24 mouse cellular contexts compared by ENCODE assay signal in the genomic region with DNA sequence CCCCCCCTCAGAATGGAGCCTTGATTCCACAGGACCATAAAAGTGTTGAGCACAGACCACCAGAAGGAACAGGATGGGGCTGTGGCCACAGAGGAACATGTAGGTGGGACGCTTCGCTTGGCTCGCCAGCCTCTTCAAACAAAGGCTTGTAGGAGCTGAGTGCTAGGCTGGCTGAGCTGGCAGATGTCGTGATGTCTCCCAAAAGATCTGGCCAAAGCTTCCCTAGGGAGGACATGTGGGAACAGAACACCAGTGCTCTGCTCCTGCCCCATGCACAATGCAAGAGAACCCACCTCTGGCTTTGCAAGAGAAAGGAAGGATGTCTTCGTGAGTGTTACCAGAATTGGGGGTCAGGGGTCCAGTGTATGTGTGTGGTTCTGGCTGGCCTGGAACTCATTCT. TPM values are rescaled to one million over a fixed set of nuclear protein-coding genes. Genes with fewer than 3 reads are reported as not detected.
"Had no signal": no experiment of that assay in that cellular context is flagged by ENCODE, and none has a peak within 500 bp of the region (broad histone marks: within the 10 kb centered on the region; RNA-seq: fewer than 3 reads in every experiment).

No protein-coding gene starts in this region.

- H3K9me3 ChIP-seq: limb, embryonic 10.5 days; limb, embryonic 12.5 days; limb, embryonic 13.5 days; limb, embryonic 15.5 days; liver, embryonic 12.5 days; liver, embryonic 13.5 days; liver, embryonic 15.5 days; lung, embryonic 15.5 days; midbrain, embryonic 12.5 days; midbrain, embryonic 13.5 days; midbrain, embryonic 15.5 days; neural tube, embryonic 12.5 days had no signal

- ATAC-seq: liver, embryonic 12.5 days; liver, postnatal 0 days; midbrain, embryonic 13.5 days; midbrain, embryonic 15.5 days; midbrain, embryonic 16.5 days had no signal

- H3K27ac ChIP-seq: left cerebral cortex, adult 2 months; limb, embryonic 10.5 days; limb, embryonic 12.5 days; limb, embryonic 13.5 days; limb, embryonic 15.5 days; liver, embryonic 12.5 days; liver, embryonic 13.5 days; liver, embryonic 14.5 days; liver, embryonic 15.5 days; lung, embryonic 15.5 days; macrophage; midbrain, embryonic 12.5 days; midbrain, embryonic 13.5 days; midbrain, embryonic 15.5 days; neural tube, embryonic 12.5 days had no signal

- H3K4me1 ChIP-seq: liver, embryonic 13.5 days; neural tube, embryonic 12.5 days had no signal

- H3K36me3 ChIP-seq: limb, embryonic 10.5 days; limb, embryonic 12.5 days; limb, embryonic 13.5 days; limb, embryonic 15.5 days; liver, embryonic 12.5 days; liver, embryonic 13.5 days; liver, embryonic 15.5 days; lung, embryonic 15.5 days; midbrain, embryonic 12.5 days; midbrain, embryonic 15.5 days had no signal

- H3K4me2 ChIP-seq: limb, embryonic 12.5 days; limb, embryonic 13.5 days; limb, embryonic 15.5 days; liver, embryonic 11.5 days; liver, embryonic 12.5 days; liver, embryonic 13.5 days; liver, embryonic 15.5 days; lung, embryonic 14.5 days; lung, embryonic 15.5 days; midbrain, embryonic 12.5 days; midbrain, embryonic 13.5 days; midbrain, embryonic 15.5 days; neural tube, embryonic 12.5 days had no signal

- H3K9ac ChIP-seq: limb, embryonic 12.5 days; limb, embryonic 13.5 days; limb, embryonic 15.5 days; liver, embryonic 12.5 days; liver, embryonic 13.5 days; liver, embryonic 14.5 days; liver, embryonic 15.5 days; liver, postnatal 0 days; lung, embryonic 14.5 days; lung, embryonic 15.5 days; midbrain, embryonic 12.5 days; midbrain, embryonic 13.5 days; midbrain, embryonic 15.5 days; neural tube, embryonic 12.5 days had no signal

- H3K4me3 ChIP-seq: left cerebral cortex, adult 2 months; limb, embryonic 10.5 days; limb, embryonic 12.5 days; limb, embryonic 13.5 days; limb, embryonic 15.5 days; liver, embryonic 12.5 days; liver, embryonic 13.5 days; liver, embryonic 15.5 days; lung, embryonic 15.5 days; megakaryocyte, embryonic 14.5 days; midbrain, embryonic 12.5 days; midbrain, embryonic 13.5 days; midbrain, embryonic 15.5 days; myocyte; neural tube, embryonic 12.5 days had no signal

RNA-seq across cellular contexts. Expression of a gene that starts 3.0 kb away (rescaled TPM):
- polyA plus RNA-seq: liver, adult 2 months; liver, embryonic 14.5 days; liver, embryonic 15.5 days; liver, postnatal 0 days; macrophage; myocyte had no signal

RNA-seq across cellular contexts. Expression of a gene that starts 25.3 kb away (rescaled TPM):
- polyA plus RNA-seq: limb, embryonic 12.5 days; liver, adult 2 months; liver, embryonic 13.5 days; liver, embryonic 14.5 days; liver, embryonic 15.5 days; liver, postnatal 0 days; macrophage had no signal

RNA-seq across cellular contexts. Expression of a gene that starts 42.6 kb away (rescaled TPM):
- polyA plus RNA-seq: liver, adult 2 months; liver, embryonic 11.5 days; liver, embryonic 16.5 days; liver, postnatal 0 days; lung, adult 2 months; macrophage; myocyte had no signal
